Mouse (Mus musculus): Measurements from ENCODE around the gene Lypd6b. TPM values are rescaled to one million over a fixed set of nuclear protein-coding genes. Genes with fewer than 3 reads are reported as not detected.

Lypd6b gene
- polyA plus RNA-seq, 1 experiment from 2014 or later = 6.8 TPM

DNA sequence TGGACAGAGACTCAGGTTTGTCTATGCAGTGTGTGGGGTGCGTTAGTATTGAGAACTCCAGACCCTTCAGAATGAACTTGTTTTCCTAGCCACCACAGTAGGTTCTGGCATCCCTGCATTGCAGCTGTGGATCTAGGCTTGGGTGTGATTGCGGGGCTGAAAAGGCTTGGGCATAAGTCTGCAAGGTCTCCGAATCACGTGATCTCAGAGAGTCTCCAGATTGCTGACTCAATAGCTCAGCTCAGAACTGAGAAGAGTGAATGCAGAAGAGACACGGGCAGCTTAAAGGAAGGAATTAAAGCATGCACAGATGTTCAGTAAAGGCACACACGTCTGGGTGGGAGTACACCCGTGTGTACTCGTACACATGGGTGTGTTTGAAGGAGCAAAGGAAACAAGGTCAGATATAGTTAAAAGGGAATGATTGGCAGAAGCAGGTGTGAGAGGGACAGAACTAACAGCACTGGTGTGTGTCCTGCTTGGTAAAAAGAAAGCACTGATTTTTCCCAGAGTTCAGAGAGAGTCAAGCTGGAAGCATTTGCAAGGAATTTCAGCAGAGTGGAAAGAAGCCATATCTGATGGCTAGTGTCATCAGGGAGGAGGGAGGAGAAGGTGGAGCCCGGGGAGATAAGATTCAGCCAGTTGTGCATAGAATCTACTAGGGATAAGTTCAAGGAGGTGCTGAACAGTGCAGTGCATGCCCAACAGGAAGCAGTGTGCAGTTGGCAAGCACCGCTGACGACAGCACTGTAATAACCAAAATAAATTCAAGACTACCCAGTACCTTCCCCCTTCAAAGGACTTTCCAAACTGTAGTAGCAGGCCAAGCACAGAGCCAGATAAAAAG lies 37.5 kb upstream of the Lypd6b start:
- H3K36me3 ChIP-seq = peaks cover 99% of the 10 kb centered on the region
- H3K4me3 ChIP-seq = no peak overlapping the region
- H3K27me3 ChIP-seq = no peaks in the 10 kb centered on the region
- no peak overlapping the region for H3K4me2 ChIP-seq
- no peak for ATAC-seq (ENCODE audit: low read depth)
- H3K9ac ChIP-seq = no peak overlapping the region
- peaks cover 10% of the 10 kb centered on the region for H3K4me1 ChIP-seq (replicated peaks)
- no peak overlapping the region for H3K27ac ChIP-seq (replicated peaks)
- 89% methylated on average over 11 of the region's 11 CpGs for whole genome bisulfite sequencing
- no peaks in the 10 kb centered on the region for H3K9me3 ChIP-seq

DNA sequence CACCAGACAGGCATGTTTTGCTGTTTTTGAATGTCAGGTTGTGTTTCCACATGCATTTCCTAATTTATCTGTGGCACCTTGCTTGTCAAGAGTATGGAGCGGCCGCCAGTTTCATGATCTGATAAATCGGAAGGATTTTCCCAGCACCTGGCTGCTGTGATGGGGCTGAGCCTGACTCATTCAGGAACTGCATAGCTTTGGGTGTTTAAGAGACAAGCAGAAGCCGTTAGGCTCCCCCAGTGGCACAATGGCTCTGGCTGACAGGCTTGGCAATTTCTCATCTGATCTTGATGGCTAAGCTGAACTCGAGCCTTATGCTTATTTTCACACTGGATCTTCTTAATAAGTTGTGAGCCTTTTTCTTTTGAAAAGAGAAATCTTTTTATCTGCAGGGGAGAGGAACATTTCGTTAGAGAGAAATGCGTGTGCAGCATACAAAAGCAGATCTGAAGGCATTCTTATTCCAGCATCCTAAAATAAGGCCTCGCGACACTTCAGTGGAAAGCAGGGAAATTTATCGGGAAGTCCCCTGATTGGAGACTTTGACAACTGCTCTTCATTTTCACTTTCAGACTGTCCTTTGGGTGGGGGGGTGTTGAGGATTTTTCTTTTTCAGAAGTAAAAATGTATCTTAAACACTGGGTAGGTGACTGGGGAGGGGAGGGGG lies 35.8 kb upstream of the Lypd6b start:
- ATAC-seq (ENCODE audit: low read depth) = no peak
- WGBS = 84% methylated on average over 10 of the region's 10 CpGs
- Histone ChIP-seq H3K4me3 (no peak overlapping the region), H3K4me1 (replicated peaks) (0 out of 2 replicates have a peak, but pooled peaks cover 6% of the 10 kb centered on the region), H3K9me3 (no peaks in the 10 kb centered on the region), H3K27ac (replicated peaks) (no peak overlapping the region), H3K4me2 (no peak overlapping the region), H3K27me3 (no peaks in the 10 kb centered on the region), H3K9ac (no peak overlapping the region), H3K36me3 (peaks cover 99% of the 10 kb centered on the region)

DNA sequence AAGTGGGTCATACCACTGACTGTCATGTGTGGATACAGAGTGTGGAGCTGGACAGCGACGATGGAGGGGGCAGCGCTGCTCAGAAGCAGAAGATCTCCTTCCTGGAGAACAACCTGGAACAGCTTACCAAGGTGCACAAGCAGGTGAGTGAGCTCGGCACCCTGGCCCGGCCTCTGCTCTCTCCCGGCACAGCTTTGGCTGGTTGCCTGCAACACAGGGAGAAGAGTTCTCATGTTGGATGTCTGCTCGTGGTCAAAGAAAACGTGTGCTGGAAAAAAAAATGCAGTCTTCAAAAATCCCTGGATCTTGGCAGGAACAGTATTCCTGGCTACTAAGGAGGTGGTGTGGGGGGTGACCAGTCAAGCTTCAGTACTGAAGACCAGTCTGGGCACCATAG lies 35.3 kb upstream of the Lypd6b start:
- Histone ChIP-seq H3K4me2 (no peak overlapping the region), H3K27me3 (no peaks in the 10 kb centered on the region), H3K27ac (replicated peaks) (no peak overlapping the region), H3K9me3 (no peaks in the 10 kb centered on the region), H3K9ac (no peak overlapping the region), H3K4me1 (replicated peaks) (0 out of 2 replicates have a peak, but pooled peaks cover 6% of the 10 kb centered on the region), H3K36me3 (peaks cover 99% of the 10 kb centered on the region), H3K4me3 (no peak overlapping the region)
- no peak for ATAC-seq (ENCODE audit: low read depth)
- WGBS = 92% methylated on average over 8 of the region's 8 CpGs

DNA sequence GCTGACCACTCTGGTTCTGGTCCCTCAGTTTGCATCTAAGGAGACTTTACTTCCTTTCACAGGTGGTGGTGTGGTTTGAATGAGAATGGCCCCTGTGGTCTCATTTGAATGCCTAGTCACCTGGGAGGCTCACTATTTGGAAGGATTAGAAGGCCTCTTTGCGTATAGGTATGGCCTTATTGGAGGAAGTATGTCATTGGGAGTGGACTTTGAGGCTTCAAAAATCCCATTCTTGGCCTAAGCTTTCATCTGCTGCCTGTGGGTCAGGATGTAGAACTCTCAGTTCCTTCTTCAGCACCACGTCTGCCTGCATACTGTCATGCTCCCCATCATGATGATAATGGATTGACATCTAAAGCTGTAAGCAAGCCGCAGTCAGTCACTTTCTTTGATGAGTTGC lies 34.4 kb upstream of the Lypd6b start:
- Histone ChIP-seq H3K27me3 (no peaks in the 10 kb centered on the region), H3K36me3 (peaks cover 97% of the 10 kb centered on the region), H3K4me1 (replicated peaks) (0 out of 2 replicates have a peak, but pooled peaks cover 6% of the 10 kb centered on the region), H3K4me3 (no peak overlapping the region), H3K27ac (replicated peaks) (no peak overlapping the region), H3K9me3 (no peaks in the 10 kb centered on the region), H3K4me2 (no peak overlapping the region), H3K9ac (no peak overlapping the region)
- ATAC-seq (ENCODE audit: low read depth) = no peak
- WGBS = 95% methylated on average over 3 of the region's 3 CpGs

DNA sequence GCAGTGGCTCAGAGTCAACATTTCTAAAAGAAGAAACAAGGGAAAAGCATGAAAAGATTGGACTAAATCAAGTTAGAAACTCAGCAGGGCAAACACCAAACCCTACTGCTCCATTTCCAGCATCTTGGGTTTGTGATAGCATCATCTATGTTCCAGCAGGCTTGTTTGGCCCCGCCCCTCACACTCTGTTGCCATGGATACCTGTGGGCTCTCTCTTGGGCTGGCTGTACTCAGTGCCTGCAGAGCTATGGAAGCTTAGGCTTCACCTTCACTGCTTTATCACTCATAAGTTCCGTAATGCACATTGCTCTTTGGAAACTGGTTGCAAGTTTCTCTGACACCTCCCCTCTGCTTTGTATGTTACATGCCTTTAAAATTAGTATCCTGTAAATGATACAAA lies 32.4 kb upstream of the Lypd6b start:
- Histone ChIP-seq H3K4me2 (no peak overlapping the region), H3K36me3 (peaks cover 98% of the 10 kb centered on the region), H3K9me3 (no peaks in the 10 kb centered on the region), H3K9ac (no peak overlapping the region), H3K27me3 (no peaks in the 10 kb centered on the region), H3K4me3 (no peak overlapping the region), H3K27ac (replicated peaks) (no peak overlapping the region), H3K4me1 (replicated peaks) (0 out of 2 replicates have a peak, but pooled peaks cover 6% of the 10 kb centered on the region)
- ATAC-seq (ENCODE audit: low read depth) = peak; percentile 70; the same call in 1 of the 2 replicates
- 58% methylated on average over 2 of the region's 2 CpGs for WGBS

DNA sequence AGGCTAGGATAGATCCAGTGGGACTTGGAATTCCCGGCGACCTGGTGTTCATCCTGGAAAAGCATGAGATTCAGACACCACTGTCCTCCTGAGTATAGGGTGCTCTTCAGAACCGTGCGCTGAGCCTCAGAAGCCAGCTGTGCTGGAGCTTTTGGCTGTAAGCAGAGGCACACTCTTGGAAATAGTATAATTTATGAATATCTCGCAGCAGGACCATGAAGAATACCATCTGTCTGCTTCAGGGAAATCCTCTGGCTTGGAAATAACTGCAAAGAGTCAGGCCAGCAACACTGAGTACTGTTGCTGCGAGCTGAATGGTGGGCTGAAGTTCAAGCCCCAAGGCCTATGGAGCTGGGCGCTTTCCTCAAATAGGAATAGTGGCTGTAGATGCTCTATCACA lies 29.9 kb upstream of the Lypd6b start:
- ATAC-seq (ENCODE audit: low read depth) = no peak
- no peaks in the 10 kb centered on the region for H3K27me3 ChIP-seq
- peaks cover 98% of the 10 kb centered on the region for H3K36me3 ChIP-seq
- H3K27ac ChIP-seq (replicated peaks) = no peak overlapping the region
- H3K9ac ChIP-seq = no peak overlapping the region
- 0 out of 2 replicates have a peak, but pooled peaks cover 6% of the 10 kb centered on the region for H3K4me1 ChIP-seq (replicated peaks)
- WGBS = 91% methylated on average over 7 of the region's 7 CpGs
- no peaks in the 10 kb centered on the region for H3K9me3 ChIP-seq
- H3K4me3 ChIP-seq = no peak overlapping the region
- H3K4me2 ChIP-seq = no peak overlapping the region

DNA sequence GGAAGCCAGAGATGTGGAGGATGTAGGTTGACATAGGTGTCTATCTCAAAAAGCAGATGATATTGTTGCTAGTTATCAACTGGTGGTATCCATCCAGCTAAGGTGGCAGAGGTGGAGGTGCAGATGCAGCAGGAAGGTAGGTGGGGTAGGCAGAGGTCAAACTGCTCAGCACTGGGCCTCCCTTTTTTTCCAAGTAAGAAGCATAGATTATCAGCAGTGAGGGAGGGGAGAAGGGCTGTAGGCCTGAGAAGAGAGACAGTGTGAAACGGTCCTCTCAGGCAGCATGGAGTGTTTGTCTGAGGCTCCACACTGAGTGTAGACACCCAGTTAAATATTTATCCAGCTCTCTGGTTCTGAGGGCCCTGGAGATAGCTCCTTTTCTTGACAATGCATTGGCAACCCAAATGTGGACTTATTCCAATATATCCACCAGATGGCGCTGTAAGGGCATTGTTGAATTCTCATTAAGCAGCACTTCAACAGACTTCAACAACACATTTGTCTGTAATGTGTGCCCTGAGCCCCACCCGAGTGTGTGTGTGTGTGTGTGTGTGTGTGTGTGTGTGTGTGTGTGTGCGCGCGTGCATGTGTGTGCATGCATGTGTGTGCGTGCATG lies 23.0 kb upstream of the Lypd6b start:
- H3K36me3 ChIP-seq = peaks cover 82% of the 10 kb centered on the region
- H3K9me3 ChIP-seq = no peaks in the 10 kb centered on the region
- no peak overlapping the region for H3K4me2 ChIP-seq
- H3K4me1 ChIP-seq (replicated peaks) = no peaks in the 10 kb centered on the region
- H3K4me3 ChIP-seq = no peak overlapping the region
- WGBS = 50% methylated on average over 7 of the region's 7 CpGs
- peak overlapping the region; percentile 46; the same call in 1 of the 2 replicates for H3K27ac ChIP-seq (replicated peaks)
- H3K9ac ChIP-seq = no peak overlapping the region
- H3K27me3 ChIP-seq = no peaks in the 10 kb centered on the region
- peak; percentile 72 for ATAC-seq (ENCODE audit: low read depth)

DNA sequence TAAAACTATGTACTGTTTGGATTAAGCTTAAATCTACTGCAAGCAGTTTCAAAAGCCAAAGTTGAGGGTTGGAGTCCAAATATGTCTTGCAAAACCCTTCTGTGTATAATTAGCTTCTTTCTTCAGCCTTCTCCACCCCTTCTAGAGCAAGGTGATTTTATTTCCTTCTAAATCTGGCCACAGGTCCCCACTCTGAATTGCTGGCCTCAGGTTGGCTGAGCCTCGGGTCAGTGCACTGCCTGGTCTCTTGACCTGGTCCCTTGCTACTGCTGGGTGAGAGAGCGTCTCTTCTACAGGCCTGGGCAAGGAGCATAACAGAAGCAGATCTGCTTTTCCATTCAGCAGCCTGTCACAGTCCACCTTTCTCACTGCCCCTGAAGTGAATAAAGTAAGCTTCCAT lies 18.6 kb upstream of the Lypd6b start:
- no peaks in the 10 kb centered on the region for H3K27me3 ChIP-seq
- H3K9me3 ChIP-seq = no peaks in the 10 kb centered on the region
- no peak overlapping the region for H3K9ac ChIP-seq
- no peak overlapping the region for H3K4me3 ChIP-seq
- WGBS = 85% methylated on average over 2 of the region's 2 CpGs
- ATAC-seq (ENCODE audit: low read depth) = no peak
- H3K4me2 ChIP-seq = no peak overlapping the region
- peaks cover 10% of the 10 kb centered on the region for H3K4me1 ChIP-seq (replicated peaks)
- peaks cover 57% of the 10 kb centered on the region for H3K36me3 ChIP-seq
- no peak overlapping the region for H3K27ac ChIP-seq (replicated peaks)

DNA sequence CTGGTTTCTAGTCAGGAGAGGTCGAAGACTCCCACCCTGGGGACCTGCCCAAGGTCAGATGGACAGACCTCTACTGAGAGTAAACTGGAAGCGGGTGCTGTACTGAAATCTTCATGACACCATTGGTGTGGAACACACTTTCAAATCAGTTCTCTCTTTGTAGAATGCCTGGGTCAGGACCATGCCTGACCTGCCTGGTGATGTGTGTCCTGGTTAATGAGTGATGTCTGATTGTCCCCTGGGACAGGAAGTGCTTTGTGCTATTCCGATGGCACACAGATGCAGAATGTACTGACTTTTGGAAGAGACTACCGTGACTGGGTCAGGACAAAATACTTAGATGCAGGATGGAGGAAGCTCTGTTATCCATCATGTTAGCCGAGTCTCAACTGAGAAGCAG lies 17.0 kb upstream of the Lypd6b start:
- Histone ChIP-seq H3K9ac (no peak overlapping the region), H3K4me3 (no peak overlapping the region), H3K9me3 (no peaks in the 10 kb centered on the region), H3K4me1 (replicated peaks) (peaks cover 10% of the 10 kb centered on the region), H3K4me2 (no peak overlapping the region), H3K27ac (replicated peaks) (no peak overlapping the region), H3K27me3 (no peaks in the 10 kb centered on the region), H3K36me3 (peaks cover 55% of the 10 kb centered on the region)
- ATAC-seq (ENCODE audit: low read depth) = no peak
- 67% methylated on average over 5 of the region's 5 CpGs for WGBS

DNA sequence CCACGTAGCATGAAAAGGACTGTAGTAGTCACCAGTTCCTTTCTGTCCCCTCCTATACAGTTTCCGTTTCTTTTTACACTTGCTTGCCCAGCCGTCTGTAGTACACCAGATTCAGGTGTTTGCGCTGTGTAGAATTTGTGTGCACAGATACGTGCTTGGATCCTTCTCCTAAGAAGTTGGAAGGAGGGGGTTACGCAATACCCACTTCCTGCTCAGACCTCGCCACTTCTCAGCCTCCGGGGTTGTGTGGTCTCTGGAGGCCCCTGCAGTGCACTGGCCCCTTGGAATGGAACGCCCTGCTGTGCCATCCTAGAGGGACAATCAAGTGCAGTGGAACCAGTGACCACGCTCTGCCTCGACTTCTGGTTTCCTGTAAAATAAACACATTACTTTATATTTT lies 16.3 kb upstream of the Lypd6b start:
- peaks cover 48% of the 10 kb centered on the region for H3K36me3 ChIP-seq
- no peak overlapping the region for H3K27ac ChIP-seq (replicated peaks)
- no peak for ATAC-seq (ENCODE audit: low read depth)
- no peaks in the 10 kb centered on the region for H3K27me3 ChIP-seq
- no peak overlapping the region for H3K4me2 ChIP-seq
- no peak overlapping the region for H3K4me3 ChIP-seq
- H3K9ac ChIP-seq = no peak overlapping the region
- peaks cover 10% of the 10 kb centered on the region for H3K4me1 ChIP-seq (replicated peaks)
- no peaks in the 10 kb centered on the region for H3K9me3 ChIP-seq
- WGBS = 64% methylated on average over 11 of the region's 11 CpGs

DNA sequence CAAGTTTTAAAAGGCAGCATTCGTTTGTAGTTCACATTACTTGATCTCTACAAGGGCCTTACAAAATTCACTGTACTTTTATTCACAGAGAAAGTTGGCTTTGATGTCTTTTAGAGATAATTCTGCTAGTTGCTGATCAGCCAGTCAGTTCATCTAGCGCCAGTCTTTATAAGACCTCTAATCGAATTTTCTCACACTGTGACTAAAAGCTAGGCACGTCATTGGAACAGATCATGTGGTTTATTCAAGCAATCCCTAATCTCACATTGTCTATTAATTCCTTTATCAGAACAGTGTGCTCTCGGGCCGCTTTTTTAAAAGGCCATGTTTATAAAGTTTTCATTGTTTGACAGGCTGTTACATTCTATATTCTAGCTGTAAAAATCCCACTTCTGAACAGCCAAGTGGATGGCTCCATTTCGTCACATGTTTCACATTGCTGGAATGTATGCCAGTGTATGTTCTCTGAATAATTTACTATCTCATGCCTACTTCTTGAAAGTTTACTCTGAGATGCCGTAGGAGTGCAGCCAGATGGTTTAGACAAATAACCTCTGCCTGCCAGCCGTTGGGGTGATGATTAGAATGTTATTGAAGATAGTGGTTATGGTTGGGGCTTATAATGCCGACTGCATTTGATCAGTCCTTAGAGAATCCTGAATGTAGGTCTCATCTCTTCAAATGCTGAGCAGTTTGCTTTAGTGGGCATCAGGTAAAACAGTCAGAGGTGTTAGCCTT lies 14.1 kb upstream of the Lypd6b start:
- ATAC-seq (ENCODE audit: low read depth) = no peak
- no peak overlapping the region for H3K9ac ChIP-seq
- WGBS = 82% methylated on average over 10 of the region's 10 CpGs
- H3K27ac ChIP-seq (replicated peaks) = no peak overlapping the region
- no peaks in the 10 kb centered on the region for H3K27me3 ChIP-seq
- no peaks in the 10 kb centered on the region for H3K9me3 ChIP-seq
- peaks cover 31% of the 10 kb centered on the region for H3K36me3 ChIP-seq
- no peak overlapping the region for H3K4me3 ChIP-seq
- H3K4me1 ChIP-seq (replicated peaks) = peaks cover 10% of the 10 kb centered on the region
- H3K4me2 ChIP-seq = no peak overlapping the region

DNA sequence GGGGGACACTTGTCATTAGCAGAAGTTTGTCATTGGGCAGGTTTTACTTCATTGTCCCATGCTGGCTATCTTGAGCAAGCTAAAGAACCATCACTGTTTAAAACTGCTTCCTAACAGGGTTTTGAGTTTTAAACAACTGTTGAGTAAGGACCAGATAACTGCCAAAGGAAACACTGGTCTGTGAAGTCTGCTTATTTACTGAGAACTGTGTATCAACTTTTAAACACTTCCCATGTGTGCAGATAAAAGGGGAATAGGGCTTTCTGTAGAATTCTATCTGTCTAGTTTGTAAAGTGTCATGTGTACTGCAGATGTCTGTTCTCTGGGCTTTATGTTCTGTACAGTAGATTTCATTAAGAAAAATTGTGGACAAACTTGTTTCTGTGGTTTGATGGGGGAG lies 13.3 kb upstream of the Lypd6b start:
- Histone ChIP-seq H3K27ac (replicated peaks) (no peak overlapping the region), H3K36me3 (peaks cover 22% of the 10 kb centered on the region), H3K9me3 (no peaks in the 10 kb centered on the region), H3K4me1 (replicated peaks) (peaks cover 10% of the 10 kb centered on the region), H3K4me2 (no peak overlapping the region), H3K4me3 (no peak overlapping the region), H3K27me3 (no peaks in the 10 kb centered on the region), H3K9ac (no peak overlapping the region)
- no peak for ATAC-seq (ENCODE audit: low read depth)
